Mouse (Mus musculus) stomach, postnatal 0 days (tissue): ENCODE measurements around the gene Nfib. TPM values are rescaled to one million over a fixed set of nuclear protein-coding genes. Genes with fewer than 3 reads are reported as not detected.

Experiments used
- ATAC-seq: fragments of 200-750 bp; cut with Nextera tagmentation; 2 replicates; pipeline ENCODE4 v1.8.0; 2017; ENCODE audit not compliant: low FRiP score, low TSS enrichment
- DNase-seq: peaks from one replicate; pipeline ENCODE4 v3.0.0-alpha.2; 2016; ENCODE audit warnings: low spot score
- H3K27ac ChIP-seq: fragments of 300-500 bp; sonication (generic); replicated peaks from 2 replicates; pipeline ENCODE4 v1.5.1; 2014; ENCODE audit warnings: mild to moderate bottlenecking, control low read depth
- H3K27me3 ChIP-seq: fragments of 300-500 bp; sonication (generic); 2 replicates; pipeline ENCODE4 v1.6.1; 2014; ENCODE audit warnings: low read length; ENCODE audit not compliant: control insufficient read depth, insufficient read depth
- H3K36me3 ChIP-seq: fragments of 300-500 bp; sonication (generic); 2 replicates; pipeline ENCODE4 v1.6.1; 2014; ENCODE audit warnings: low read length, mixed read lengths; ENCODE audit not compliant: control insufficient read depth, insufficient read depth
- H3K4me1 ChIP-seq: fragments of 300-500 bp; sonication (generic); replicated peaks from 2 replicates; pipeline ENCODE4 v1.6.1; 2014; ENCODE audit warnings: antibody characterized with exemption; ENCODE audit not compliant: control insufficient read depth, insufficient read depth
- H3K4me2 ChIP-seq: fragments of 300-500 bp; sonication (generic); replicated peaks from 2 replicates; pipeline ENCODE4 v1.6.1; 2014; ENCODE audit warnings: low read depth, mild to moderate bottlenecking, control low read depth, moderate library complexity
- H3K4me3 ChIP-seq: fragments of 300-500 bp; sonication (generic); 2 replicates; pipeline ENCODE4 v1.5.1; 2014; ENCODE audit warnings: low read depth, low read length, control low read depth
- H3K9ac ChIP-seq: fragments of 300-500 bp; sonication (generic); 2 replicates; pipeline ENCODE4 v1.6.1; 2014; ENCODE audit warnings: mild to moderate bottlenecking, low read length, control low read depth, mixed read lengths
- H3K9me3 ChIP-seq: fragments of 300-500 bp; sonication (generic); 2 replicates; pipeline ENCODE4 v1.6.1; 2016; ENCODE audit warnings: low read length; ENCODE audit not compliant: control insufficient read depth
- CTCF ChIP-seq: IDR thresholded peaks from 2 replicates; pipeline ENCODE4 v1.5.1; 2016; ENCODE audit warnings: antibody characterized with exemption, low read depth, mild to moderate bottlenecking, moderate library complexity
- EP300 ChIP-seq: optimal IDR thresholded peaks from 2 replicates; pipeline ENCODE3; 2016; ENCODE audit warnings: antibody characterized with exemption
- whole genome bisulfite sequencing: fragments of 180-500 bp; shearing (Covaris S2); extraction: QIAGEN DNeasy Blood & Tissue Kit; methylation state at CpG from one replicate; pipeline ENCODE4 v1.1.7; 2014; 5-methylcytosine and 5-hydroxymethylcytosine counted together
- polyA plus RNA-seq: library from polyadenylated mRNA; unstranded; fragments of >200 nt; fragmentation: Nextera tagmentation; extraction: Ambion mirVana; gene quantifications from 2 replicates; pipeline ENCODE4 v1.2.1, GENCODE M21; 2015

The Nfib gene
- polyA plus RNA-seq, 1 experiment from 2014 or later = 19.9 TPM

DNA sequence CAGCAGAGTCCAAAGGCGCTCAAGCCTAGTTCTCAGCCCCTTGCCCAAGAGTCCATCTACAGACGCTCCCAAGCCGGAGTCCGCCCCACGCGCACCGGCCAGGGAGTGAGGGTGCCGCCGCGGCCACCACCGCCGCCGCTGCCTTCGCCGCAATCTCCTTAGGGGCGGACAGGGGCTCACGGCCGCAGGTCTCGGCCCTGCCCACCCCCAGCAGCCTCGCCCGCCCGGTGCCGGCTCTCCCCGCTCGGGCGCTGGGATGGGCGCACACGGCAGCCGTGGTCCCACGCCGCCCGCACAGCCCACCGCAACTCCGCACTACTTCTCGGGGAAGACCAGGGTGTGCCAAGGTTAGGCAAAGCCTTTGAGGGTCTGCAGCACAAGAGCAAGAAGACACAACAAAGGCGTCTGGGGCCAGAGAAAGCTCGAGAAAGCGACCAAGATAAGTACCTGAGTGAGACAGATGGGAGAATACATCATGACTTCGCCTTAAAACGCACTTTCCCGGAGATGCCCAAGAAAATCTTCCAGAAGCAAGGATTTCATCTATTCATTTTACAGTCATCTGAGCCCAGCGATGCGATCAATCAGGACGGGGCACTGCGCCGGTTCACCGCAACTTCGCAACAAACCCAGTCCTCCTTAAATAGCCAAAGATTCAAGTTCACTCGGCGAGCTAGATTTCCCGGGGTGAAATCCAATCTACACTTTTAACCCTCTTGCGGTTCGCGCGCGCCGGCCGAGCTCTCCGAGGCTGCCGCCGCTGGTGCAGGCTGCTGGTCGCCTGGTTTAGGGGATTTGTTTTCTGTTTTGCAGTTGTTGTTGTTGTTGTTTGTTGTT is 201.0 kb downstream of the Nfib start:
- DNase-seq = peak; percentile 57
- no peaks in the 10 kb centered on the region for H3K36me3 ChIP-seq
- peak overlapping the region; percentile 98 for H3K9ac ChIP-seq
- H3K9me3 ChIP-seq = no peaks in the 10 kb centered on the region
- no peak for ATAC-seq
- H3K4me2 ChIP-seq = peak overlapping the region; percentile 93
- peak overlapping the region; percentile 100 for H3K27ac ChIP-seq
- H3K4me1 ChIP-seq = 0 out of 2 replicates have a peak, but pooled peaks cover under 1% of the 10 kb centered on the region
- peak overlapping the region; percentile 98 for H3K4me3 ChIP-seq
- WGBS = under 1% methylated on average over 62 of the region's 62 CpGs
- TF ChIP-seq CTCF (no peak), EP300 (no peak)
- H3K27me3 ChIP-seq = no peaks in the 10 kb centered on the region

DNA sequence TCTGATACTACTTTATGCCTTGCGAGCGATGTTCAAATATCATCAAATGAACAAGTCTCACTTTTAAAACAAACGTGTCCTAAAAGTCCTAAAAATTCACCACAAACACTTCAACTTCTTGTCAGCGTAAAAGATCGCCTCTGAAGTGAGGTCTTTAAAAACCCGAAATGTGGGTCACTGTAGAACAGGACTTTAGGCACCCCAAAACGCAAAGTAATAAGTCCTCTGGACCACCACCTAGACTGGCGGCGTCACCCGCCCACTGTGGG is 201.6 kb downstream of the Nfib start:
- H3K4me2 ChIP-seq = peak overlapping the region; percentile 93
- TF ChIP-seq EP300 = no peak
- TF ChIP-seq CTCF = no peak
- no peaks in the 10 kb centered on the region for H3K4me1 ChIP-seq
- no peaks in the 10 kb centered on the region for H3K36me3 ChIP-seq
- H3K27me3 ChIP-seq = no peaks in the 10 kb centered on the region
- WGBS = under 1% methylated on average over 10 of the region's 10 CpGs
- H3K9ac ChIP-seq = peak overlapping the region; percentile 98
- H3K4me3 ChIP-seq = peak overlapping the region; percentile 98
- ATAC-seq (no peak), DNase-seq (no peak)
- peak overlapping the region; percentile 100 for H3K27ac ChIP-seq
- H3K9me3 ChIP-seq = no peaks in the 10 kb centered on the region

DNA sequence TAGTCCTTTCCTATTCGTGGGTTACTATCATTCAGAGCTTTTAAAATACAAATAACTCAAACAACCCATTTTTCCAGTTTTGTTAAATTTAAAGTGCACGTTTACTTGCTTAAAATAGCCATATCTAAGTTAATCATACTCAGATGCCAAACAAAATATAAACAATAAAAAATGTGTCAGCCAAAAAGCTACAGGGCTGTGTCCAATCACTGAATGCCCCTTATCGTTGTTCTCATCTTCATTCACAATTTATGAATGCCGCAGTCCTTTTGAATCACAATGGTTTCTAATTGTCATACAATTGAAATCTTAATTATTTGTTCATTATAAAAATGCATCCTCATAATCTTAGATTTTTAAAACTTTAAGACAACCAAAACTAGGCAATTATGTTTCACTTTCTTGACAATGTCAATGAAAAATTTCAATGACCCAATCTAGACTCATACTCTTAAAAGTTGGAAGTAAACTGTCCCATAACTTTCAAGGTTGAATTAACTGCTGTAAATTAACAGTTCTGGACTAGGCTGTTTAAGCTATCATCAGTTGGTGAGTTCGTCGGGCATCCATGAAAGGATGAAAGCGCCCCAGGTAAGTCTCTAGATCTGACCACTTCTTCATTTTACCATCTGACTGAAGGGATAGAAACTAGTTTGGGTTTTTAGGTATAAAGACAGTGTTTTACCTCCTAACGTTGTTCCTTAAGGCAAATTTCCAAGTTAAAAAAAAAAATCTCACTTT is 202.1 kb downstream of the Nfib start:
- Histone ChIP-seq H3K9ac (peak overlapping the region; percentile 98), H3K4me2 (peak overlapping the region; percentile 93), H3K9me3 (no peaks in the 10 kb centered on the region), H3K27me3 (no peaks in the 10 kb centered on the region), H3K36me3 (no peaks in the 10 kb centered on the region), H3K4me3 (peak overlapping the region; percentile 98), H3K27ac (no peak overlapping the region), H3K4me1 (no peaks in the 10 kb centered on the region)
- ATAC-seq (no peak), DNase-seq (no peak)
- TF ChIP-seq EP300 (no peak), CTCF (no peak)
- WGBS = 3% methylated on average over 8 of the region's 8 CpGs

DNA sequence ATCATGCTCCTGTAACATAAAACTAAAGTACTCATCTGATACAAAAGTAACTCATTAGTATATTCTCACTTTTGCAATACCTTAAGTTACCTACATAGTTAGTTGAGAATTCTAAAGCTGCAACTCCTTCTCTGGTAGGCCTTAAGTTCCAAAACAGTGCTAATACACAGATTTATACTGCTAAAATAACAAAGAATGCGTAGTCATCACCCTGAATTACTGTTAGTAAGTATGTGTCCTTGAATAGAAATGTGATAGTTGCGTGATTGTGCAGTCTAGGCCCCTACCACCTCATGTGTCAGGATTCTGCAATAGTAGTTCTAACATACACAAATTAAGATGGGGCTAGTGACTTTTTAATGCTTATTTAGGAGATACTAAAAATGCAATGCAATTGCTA is 202.9 kb downstream of the Nfib start:
- Histone ChIP-seq H3K4me3 (peak overlapping the region; percentile 98), H3K27ac (no peak overlapping the region), H3K4me2 (peak overlapping the region; percentile 93), H3K27me3 (no peaks in the 10 kb centered on the region), H3K9ac (peak overlapping the region; percentile 59; the same call in 1 of the 2 replicates), H3K9me3 (no peaks in the 10 kb centered on the region), H3K36me3 (peaks cover 6% of the 10 kb centered on the region; the same call in 1 of the 2 replicates), H3K4me1 (peaks cover 4% of the 10 kb centered on the region)
- ATAC-seq = no peak
- no peak for TF ChIP-seq EP300
- TF ChIP-seq CTCF = no peak
- DNase-seq = no peak
- WGBS = 18% methylated on average over 2 of the region's 2 CpGs

DNA sequence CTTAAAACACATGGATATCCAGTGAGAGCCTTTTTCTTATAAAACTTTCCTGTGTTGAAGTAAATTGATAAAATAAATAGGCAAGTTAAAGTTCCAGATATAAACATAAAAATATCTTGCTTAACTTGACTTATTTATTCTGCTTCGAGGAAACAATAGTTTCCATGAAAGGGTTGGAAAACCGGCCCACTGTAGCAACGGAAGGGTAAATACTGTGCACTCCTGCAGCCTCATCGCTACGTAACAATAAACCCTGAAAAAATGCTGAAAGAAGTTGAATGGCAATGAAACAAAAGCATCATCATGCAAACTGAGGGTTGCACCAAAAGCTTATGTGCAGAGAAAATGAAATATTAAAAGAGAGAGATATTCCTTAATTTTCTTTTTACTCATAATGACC is 203.5 kb downstream of the Nfib start:
- Histone ChIP-seq H3K4me1 (peaks cover 9% of the 10 kb centered on the region), H3K4me2 (peak overlapping the region; percentile 93), H3K27me3 (no peaks in the 10 kb centered on the region), H3K9me3 (no peaks in the 10 kb centered on the region), H3K36me3 (peaks cover 6% of the 10 kb centered on the region; the same call in 1 of the 2 replicates), H3K9ac (peak overlapping the region; percentile 47), H3K4me3 (peak overlapping the region; percentile 98), H3K27ac (no peak overlapping the region)
- 13% methylated on average over 5 of the region's 5 CpGs for WGBS
- ATAC-seq (no peak), DNase-seq (no peak)
- TF ChIP-seq CTCF (no peak), EP300 (no peak)
